Mouse (Mus musculus): Measurements from ENCODE around the gene Mis18bp1. TPM values are rescaled to one million over a fixed set of nuclear protein-coding genes. Genes with fewer than 3 reads are reported as not detected.

The Mis18bp1 gene
- total RNA-seq (2023) = 10 to 100 TPM; 16.9 to 18.3 TPM

DNA sequence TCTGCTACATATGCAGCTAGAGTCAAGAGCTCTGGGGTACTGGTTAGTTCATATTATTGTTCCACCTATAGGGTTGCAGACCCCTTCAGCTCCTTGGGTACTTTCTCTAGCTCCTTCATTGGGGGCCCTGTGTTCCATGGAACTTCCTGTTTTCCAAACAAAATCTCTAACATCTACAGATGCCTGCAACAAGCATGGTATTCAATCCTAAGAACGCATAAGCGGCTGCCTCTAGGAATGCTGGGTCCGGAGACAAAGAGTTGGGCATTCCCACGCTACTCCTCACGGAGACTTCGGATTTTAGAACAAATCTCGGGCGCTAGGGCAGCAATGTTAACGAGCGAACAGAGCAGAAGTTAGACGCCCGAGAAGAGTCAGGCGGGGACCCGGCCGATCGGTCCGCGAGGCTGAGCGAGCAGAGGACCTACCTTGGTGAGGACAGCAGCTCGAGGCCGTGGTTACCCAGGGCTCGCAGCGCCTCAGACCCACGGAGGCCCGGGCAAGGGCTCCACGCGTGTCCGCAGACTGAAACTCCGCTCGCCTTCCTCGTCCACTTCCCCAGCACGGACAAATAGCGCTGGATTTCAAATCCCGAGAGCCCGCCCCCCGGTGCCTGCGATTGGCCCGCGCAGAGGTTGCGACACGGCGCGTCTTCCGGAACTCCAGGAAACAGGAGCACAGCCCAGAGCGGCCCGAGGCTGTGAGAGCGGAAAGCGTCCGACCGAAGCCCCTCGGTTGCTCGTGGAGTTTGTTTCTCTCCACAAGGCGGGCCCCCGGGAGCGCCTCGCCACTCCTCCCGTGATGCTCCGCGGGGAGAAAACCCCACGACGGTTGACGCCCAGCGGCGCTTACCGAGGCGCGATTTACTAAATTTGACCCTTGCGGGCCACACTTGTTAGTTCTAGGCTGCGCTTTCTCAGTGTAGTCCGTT is at the start of gene Mis18bp1:
Gene Mis18bp1 (minus strand): TSS at position 584 of the 931 bp plus-strand sequence.

Other genes starting within 250 kb of the Mis18bp1 start
- 10 to 100 TPM; 18.7 to 20.1 TPM for gene Klhl28, start 207.1 kb downstream of the Mis18bp1 start, total RNA-seq (2023)
- gene Togaram1, start 206.8 kb downstream of the Mis18bp1 start, total RNA-seq (2023) = 10 to 100 TPM; 25.7 to 28.5 TPM
- gene Prpf39, start 136.3 kb downstream of the Mis18bp1 start, total RNA-seq (2023) = 10 to 100 TPM; 45.7 to 52.7 TPM
- 10 to 100 TPM; 22.5 to 23.5 TPM for gene Fkbp3, start 98.6 kb downstream of the Mis18bp1 start, total RNA-seq (2023)
- 10 to 100 TPM in 1 of 2 experiments, 1 to 10 TPM in 1; 8.0 to 10.5 TPM for gene Fancm, start 97.0 kb downstream of the Mis18bp1 start, total RNA-seq (2023)
- not detected for gene Wdr20rt, start 52.9 kb upstream of the Mis18bp1 start, total RNA-seq (2023)

Measured in neutrophil, adult 59 days (primary cell).